8 mouse cellular contexts compared by ENCODE assay signal in the genomic region with DNA sequence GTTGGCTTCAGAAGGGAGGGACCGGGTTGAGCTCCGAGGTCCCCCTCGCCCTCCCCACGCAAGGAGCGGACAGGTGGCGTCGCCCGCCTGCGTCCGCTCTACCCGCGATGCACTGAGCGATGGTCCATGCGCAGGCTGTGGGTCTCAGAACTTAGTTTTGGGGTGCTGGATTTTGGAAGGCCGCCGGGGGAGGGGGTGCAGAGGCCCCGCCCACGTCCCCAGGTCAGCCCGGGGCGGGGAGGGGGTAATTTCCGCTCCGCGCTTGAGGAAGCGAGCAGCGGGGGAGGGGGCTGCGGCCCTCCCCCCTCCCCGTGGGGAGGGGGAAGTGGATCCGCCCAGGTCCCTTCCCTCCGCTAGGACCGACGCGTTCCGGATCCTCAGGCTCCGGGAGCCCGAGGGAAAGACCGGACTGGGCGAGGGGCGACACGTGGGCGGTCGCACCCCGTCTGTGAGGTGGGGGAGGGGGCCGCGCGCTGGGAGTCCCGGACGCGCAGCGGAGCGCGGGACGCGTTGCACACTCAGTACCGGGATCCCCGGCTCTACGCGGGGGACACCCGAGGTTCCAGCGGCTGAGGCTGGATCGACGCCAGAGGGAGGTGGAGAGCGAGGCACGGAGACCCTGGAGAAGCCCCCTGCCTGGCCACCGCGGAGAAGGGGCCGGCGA. TPM values are rescaled to one million over a fixed set of nuclear protein-coding genes. Genes with fewer than 3 reads are reported as not detected.
DNase-seq lines count a peak whose midpoint lies in the region; ATAC-seq and TF ChIP-seq lines count a peak whose summit lies in the region.

No protein-coding gene starts in this region.

- peak overlapping the region; percentile 92 for H3K4me3 ChIP-seq in E14TG2a.4 (replicated peaks; ENCODE audit: low read length)
- peak overlapping the region; percentile 96 for H3K4me3 ChIP-seq in forebrain, embryonic 12.5 days (replicated peaks)
- peak overlapping the region; percentile 82 for H3K4me3 ChIP-seq in intestine, embryonic 14.5 days (ENCODE audit: low read depth, low read length)
- peak overlapping the region; percentile 87 for H3K4me3 ChIP-seq in midbrain, embryonic 10.5 days

- ATAC-seq in forebrain, embryonic 12.5 days (ENCODE audit: low FRiP score) = peak; percentile 89
- peak; percentile 83 for ATAC-seq in intestine, embryonic 14.5 days (replicated peaks; ENCODE audit: low FRiP score, low TSS enrichment, low read depth)
- ATAC-seq in cerebellum, adult (ENCODE audit: insufficient number of reproducible peaks, low FRiP score, low TSS enrichment) = no peak; the same call in 1 of the 2 replicates

- H3K9me3 ChIP-seq in E14TG2a.4 (ENCODE audit: low read length) = no peaks in the 10 kb centered on the region
- H3K9me3 ChIP-seq in forebrain, embryonic 12.5 days = no peaks in the 10 kb centered on the region
- no peaks in the 10 kb centered on the region for H3K9me3 ChIP-seq in intestine, embryonic 14.5 days (ENCODE audit: control insufficient read depth, low read length)
- H3K9me3 ChIP-seq in midbrain, embryonic 10.5 days (replicated peaks) = no peaks in the 10 kb centered on the region

- peaks cover 19% of the 10 kb centered on the region for H3K36me3 ChIP-seq in E14TG2a.4 (ENCODE audit: insufficient read depth, low read length)
- no peaks in the 10 kb centered on the region for H3K36me3 ChIP-seq in forebrain, embryonic 12.5 days (replicated peaks)
- 0 out of 2 replicates have a peak, but pooled peaks cover 3% of the 10 kb centered on the region for H3K36me3 ChIP-seq in intestine, embryonic 14.5 days (ENCODE audit: control insufficient read depth, insufficient read depth, low read length)
- peaks cover 6% of the 10 kb centered on the region; the same call in 1 of the 2 replicates for H3K36me3 ChIP-seq in midbrain, embryonic 10.5 days

- H3K4me2 ChIP-seq in forebrain, embryonic 12.5 days = peak overlapping the region; percentile 81
- H3K4me2 ChIP-seq in intestine, embryonic 14.5 days (ENCODE audit: low read length) = peak overlapping the region; percentile 92

- peak; percentile 11 to 26 for DNase-seq in cerebellum, postnatal 25 days
- no peak for DNase-seq in cerebellum, adult 11 months
- peak; percentile 89 for DNase-seq in intestine, embryonic 14.5 days (ENCODE audit: low spot score)
- DNase-seq in midbrain, embryonic 10.5 days (ENCODE audit: low spot score) = peak; percentile 89
- peak; percentile 90 for DNase-seq in yolk sac, embryonic 10.5 days (ENCODE audit: low spot score)

- peaks cover 52% of the 10 kb centered on the region for H3K4me1 ChIP-seq in E14TG2a.4 (replicated peaks; ENCODE audit: low read depth, low read length)
- peaks cover 21% of the 10 kb centered on the region for H3K4me1 ChIP-seq in forebrain, embryonic 12.5 days
- peaks cover 9% of the 10 kb centered on the region for H3K4me1 ChIP-seq in intestine, embryonic 14.5 days (replicated peaks; ENCODE audit: control insufficient read depth, insufficient read depth, low read length)
- peaks cover 54% of the 10 kb centered on the region for H3K4me1 ChIP-seq in midbrain, embryonic 10.5 days

- peak overlapping the region; percentile 94 for H3K9ac ChIP-seq in forebrain, embryonic 12.5 days
- peak overlapping the region; percentile 96 for H3K9ac ChIP-seq in intestine, embryonic 14.5 days (ENCODE audit: low read length)

- no peak for TF ChIP-seq CTCF in E14TG2a.4 (conservative IDR thresholded peaks at IDR 0.05; ENCODE audit: low read length)

- under 1% methylated on average over 66 of the region's 67 CpGs for WGBS in forebrain, embryonic 12.5 days
- under 1% methylated on average over 62 of the region's 67 CpGs for WGBS in intestine, embryonic 14.5 days
- WGBS in midbrain, embryonic 10.5 days = under 1% methylated on average over 61 of the region's 67 CpGs

- peak overlapping the region; percentile 99 for H3K27ac ChIP-seq in forebrain, embryonic 12.5 days
- H3K27ac ChIP-seq in intestine, embryonic 14.5 days (ENCODE audit: low read depth) = peak overlapping the region; percentile 97
- peak overlapping the region; percentile 100 for H3K27ac ChIP-seq in midbrain, embryonic 10.5 days (replicated peaks)

- H3K27me3 ChIP-seq in E14TG2a.4 (ENCODE audit: insufficient read depth, low read length) = no peaks in the 10 kb centered on the region
- no peaks in the 10 kb centered on the region for H3K27me3 ChIP-seq in forebrain, embryonic 12.5 days
- H3K27me3 ChIP-seq in intestine, embryonic 14.5 days (replicated peaks; ENCODE audit: control insufficient read depth, insufficient read depth, low read length) = no peaks in the 10 kb centered on the region
- no peaks in the 10 kb centered on the region for H3K27me3 ChIP-seq in midbrain, embryonic 10.5 days (ENCODE audit: low read depth, poor library complexity, severe bottlenecking)

RNA-seq across cellular contexts. Expression of gene Igf2bp1, which starts 1.2 kb away (rescaled TPM):
- polyA plus RNA-seq in forebrain, embryonic 12.5 days (2016; fragmentation: Nextera tagmentation; extraction: Ambion mirVana) = 97.9 and 103 TPM in 2 replicates
- polyA plus RNA-seq in intestine, embryonic 14.5 days (2014; fragmentation: Nextera tagmentation; extraction: Ambion mirVana) = 35.7 and 38.6 TPM in 2 replicates
- polyA plus RNA-seq in midbrain, embryonic 10.5 days (2016; fragmentation: Nextera tagmentation; extraction: Ambion mirVana) = 176 and 190 TPM in 2 replicates

RNA-seq across cellular contexts. Expression of gene Gip, which starts 17.4 kb away (rescaled TPM):
- polyA plus RNA-seq in forebrain, embryonic 12.5 days (2016; fragmentation: Nextera tagmentation; extraction: Ambion mirVana) = not detected in 2 replicates
- polyA plus RNA-seq in intestine, embryonic 14.5 days (2014; fragmentation: Nextera tagmentation; extraction: Ambion mirVana) = 2.2 TPM in 1 of 2 replicates, not detected in the other
- polyA plus RNA-seq in midbrain, embryonic 10.5 days (2016; fragmentation: Nextera tagmentation; extraction: Ambion mirVana) = not detected in 2 replicates

RNA-seq across cellular contexts. Expression of gene Snf8, which starts 27.7 kb away (rescaled TPM):
- polyA plus RNA-seq in forebrain, embryonic 12.5 days (2016; fragmentation: Nextera tagmentation; extraction: Ambion mirVana) = 107 and 109 TPM in 2 replicates
- polyA plus RNA-seq in intestine, embryonic 14.5 days (2014; fragmentation: Nextera tagmentation; extraction: Ambion mirVana) = 37.1 and 39.3 TPM in 2 replicates
- 106 and 110 TPM in 2 replicates for polyA plus RNA-seq in midbrain, embryonic 10.5 days (2016; fragmentation: Nextera tagmentation; extraction: Ambion mirVana)

RNA-seq across cellular contexts. Expression of gene Ube2z, which starts 58.2 kb away (rescaled TPM):
- polyA plus RNA-seq in forebrain, embryonic 12.5 days (2016; fragmentation: Nextera tagmentation; extraction: Ambion mirVana) = 30.4 and 33.8 TPM in 2 replicates
- 33.5 and 33.9 TPM in 2 replicates for polyA plus RNA-seq in intestine, embryonic 14.5 days (2014; fragmentation: Nextera tagmentation; extraction: Ambion mirVana)
- polyA plus RNA-seq in midbrain, embryonic 10.5 days (2016; fragmentation: Nextera tagmentation; extraction: Ambion mirVana) = 25.0 and 27.0 TPM in 2 replicates
